Mouse (Mus musculus): ENCODE data around the gene Ltbp4. TPM values are rescaled to one million over a fixed set of nuclear protein-coding genes. Genes with fewer than 3 reads are reported as not detected.

The Ltbp4 gene
- total RNA-seq, 1 experiment = 65.8 TPM

GRCm38 (mm10) chr7:27327500-27327899 lies 10.0 kb downstream of the Ltbp4 start:
- Histone ChIP-seq H3K27ac (ENCODE audit: insufficient read depth, low read depth, low read length, poor library complexity, severe bottlenecking) (no peak overlapping the region), H3K36me3 (ENCODE audit: control insufficient read depth, insufficient read depth, low read length, poor library complexity, severe bottlenecking) (peaks cover 23% of the 10 kb centered on the region), H3K9ac (ENCODE audit: insufficient read depth, low read depth, low read length, poor library complexity, severe bottlenecking) (peak overlapping the region; percentile 3; the same call in 1 of the 2 replicates), H3K9me3 (ENCODE audit: control insufficient read depth, insufficient read depth, low read depth, low read length) (no peaks in the 10 kb centered on the region), H3K4me1 (ENCODE audit: control insufficient read depth in 2 of 2, insufficient read depth in 2 of 2, low read length in 2 of 2, poor library complexity in 1 of 2) (peaks cover 19 to 30% of the 10 kb centered on the region in 2 experiments; a peak in 3 of 4 replicates), H3K4me3 (ENCODE audit: insufficient read depth in 1 of 2, low read depth in 1 of 2, low read length in 2 of 2, poor library complexity in 1 of 2, severe bottlenecking in 1 of 2) (peak overlapping the region in 1 of 2 experiments; percentile 52; a peak in 2 of 4 replicates)
- in situ Hi-C loops (cut with MboI; ENCODE audit: low sequenced_read_pairs in 2 of 2, unreplicated experiment in 2 of 2) = no loop called here
- TF ChIP-seq ZNF384 (IDR thresholded peaks at IDR 0.05; ENCODE audit: low read depth, low read length) = no peak
- TF ChIP-seq MAFK (IDR thresholded peaks at IDR 0.05; ENCODE audit: insufficient read depth, low read depth, low read length) = no peak
- TF ChIP-seq HCFC1 (IDR thresholded peaks at IDR 0.05; ENCODE audit: borderline replicate concordance, insufficient read depth, low read length) = no peak
- no peak for TF ChIP-seq ZC3H11A (IDR thresholded peaks at IDR 0.05; ENCODE audit: borderline replicate concordance, low read depth, low read length)
- no peak for TF ChIP-seq CHD2 (IDR thresholded peaks at IDR 0.05; ENCODE audit: low read depth, low read length)
- DNase-seq (ENCODE audit: low read depth, low spot score) = no peak

GRCm38 (mm10) chr7:27326101-27326880 lies 11.2 kb downstream of the Ltbp4 start:
- TF ChIP-seq MAFK (IDR thresholded peaks at IDR 0.05; ENCODE audit: insufficient read depth, low read depth, low read length) (no peak), ZC3H11A (IDR thresholded peaks at IDR 0.05; ENCODE audit: borderline replicate concordance, low read depth, low read length) (no peak), HCFC1 (IDR thresholded peaks at IDR 0.05; ENCODE audit: borderline replicate concordance, insufficient read depth, low read length) (0 out of 2 replicates have a peak, but pooled peaks have one; percentile 12), ZNF384 (IDR thresholded peaks at IDR 0.05; ENCODE audit: low read depth, low read length) (no peak), CHD2 (IDR thresholded peaks at IDR 0.05; ENCODE audit: low read depth, low read length) (no peak)
- in situ Hi-C loops (cut with MboI; ENCODE audit: low sequenced_read_pairs in 2 of 2, unreplicated experiment in 2 of 2) = no loop called here
- Histone ChIP-seq H3K9ac (ENCODE audit: insufficient read depth, low read depth, low read length, poor library complexity, severe bottlenecking) (peak overlapping the region; percentile 9; the same call in 1 of the 2 replicates), H3K9me3 (ENCODE audit: control insufficient read depth, insufficient read depth, low read depth, low read length) (no peaks in the 10 kb centered on the region), H3K36me3 (ENCODE audit: control insufficient read depth, insufficient read depth, low read length, poor library complexity, severe bottlenecking) (peaks cover 26% of the 10 kb centered on the region), H3K4me1 (ENCODE audit: control insufficient read depth in 2 of 2, insufficient read depth in 2 of 2, low read length in 2 of 2, poor library complexity in 1 of 2) (peaks cover 16 to 34% of the 10 kb centered on the region in 2 experiments), H3K27ac (ENCODE audit: insufficient read depth, low read depth, low read length, poor library complexity, severe bottlenecking) (no peak overlapping the region; the same call in 1 of the 2 replicates), H3K4me3 (ENCODE audit: insufficient read depth in 1 of 2, low read depth in 1 of 2, low read length in 2 of 2, poor library complexity in 1 of 2, severe bottlenecking in 1 of 2) (peak overlapping the region; percentile 58 to 65)
- no peak for DNase-seq (ENCODE audit: low read depth, low spot score)

- no peak for TF ChIP-seq CHD2 (IDR thresholded peaks at IDR 0.05; ENCODE audit: low read depth, low read length)
- TF ChIP-seq ZNF384 (IDR thresholded peaks at IDR 0.05; ENCODE audit: low read depth, low read length) = no peak
- no peak for TF ChIP-seq HCFC1 (IDR thresholded peaks at IDR 0.05; ENCODE audit: borderline replicate concordance, insufficient read depth, low read length)
- TF ChIP-seq MAFK (IDR thresholded peaks at IDR 0.05; ENCODE audit: insufficient read depth, low read depth, low read length) = no peak
- TF ChIP-seq ZC3H11A (IDR thresholded peaks at IDR 0.05; ENCODE audit: borderline replicate concordance, low read depth, low read length) = no peak
- in situ Hi-C loops (cut with MboI; ENCODE audit: low sequenced_read_pairs in 2 of 2, unreplicated experiment in 2 of 2) = no loop called here
- DNase-seq (ENCODE audit: low read depth, low spot score) = no peak
- H3K9me3 ChIP-seq (ENCODE audit: control insufficient read depth, insufficient read depth, low read depth, low read length) = no peaks in the 10 kb centered on the region
- peak overlapping the region; percentile 29 for H3K9ac ChIP-seq (ENCODE audit: insufficient read depth, low read depth, low read length, poor library complexity, severe bottlenecking)
- no peak overlapping the region; the same call in 1 of the 2 replicates for H3K27ac ChIP-seq (ENCODE audit: insufficient read depth, low read depth, low read length, poor library complexity, severe bottlenecking)
- H3K4me3 ChIP-seq (ENCODE audit: insufficient read depth in 1 of 2, low read depth in 1 of 2, low read length in 2 of 2, poor library complexity in 1 of 2, severe bottlenecking in 1 of 2) = peak overlapping the region; percentile 58 to 65
- H3K4me1 ChIP-seq (ENCODE audit: control insufficient read depth in 2 of 2, insufficient read depth in 2 of 2, low read length in 2 of 2, poor library complexity in 1 of 2) = peaks cover 16 to 34% of the 10 kb centered on the region in 2 experiments
- H3K36me3 ChIP-seq (ENCODE audit: control insufficient read depth, insufficient read depth, low read length, poor library complexity, severe bottlenecking) = peaks cover 29% of the 10 kb centered on the region
Measured at GRCm38 (mm10) chr7:27325697-27326096, 11.8 kb downstream of the Ltbp4 start.

- Histone ChIP-seq H3K9me3 (ENCODE audit: control insufficient read depth, insufficient read depth, low read depth, low read length) (no peaks in the 10 kb centered on the region), H3K4me3 (ENCODE audit: insufficient read depth in 1 of 2, low read depth in 1 of 2, low read length in 2 of 2, poor library complexity in 1 of 2, severe bottlenecking in 1 of 2) (peak overlapping the region; percentile 58 to 65; a peak in 3 of 4 replicates), H3K4me1 (ENCODE audit: control insufficient read depth in 2 of 2, insufficient read depth in 2 of 2, low read length in 2 of 2, poor library complexity in 1 of 2) (peaks cover 13 to 34% of the 10 kb centered on the region in 2 experiments), H3K9ac (ENCODE audit: insufficient read depth, low read depth, low read length, poor library complexity, severe bottlenecking) (peak overlapping the region; percentile 23; the same call in 1 of the 2 replicates), H3K27ac (ENCODE audit: insufficient read depth, low read depth, low read length, poor library complexity, severe bottlenecking) (no peak overlapping the region), H3K36me3 (ENCODE audit: control insufficient read depth, insufficient read depth, low read length, poor library complexity, severe bottlenecking) (peaks cover 30% of the 10 kb centered on the region)
- in situ Hi-C loops (cut with MboI; ENCODE audit: low sequenced_read_pairs in 2 of 2, unreplicated experiment in 2 of 2) = no loop called here
- TF ChIP-seq HCFC1 (IDR thresholded peaks at IDR 0.05; ENCODE audit: borderline replicate concordance, insufficient read depth, low read length) (no peak), ZNF384 (IDR thresholded peaks at IDR 0.05; ENCODE audit: low read depth, low read length) (no peak), MAFK (IDR thresholded peaks at IDR 0.05; ENCODE audit: insufficient read depth, low read depth, low read length) (no peak), CHD2 (IDR thresholded peaks at IDR 0.05; ENCODE audit: low read depth, low read length) (no peak), ZC3H11A (IDR thresholded peaks at IDR 0.05; ENCODE audit: borderline replicate concordance, low read depth, low read length) (no peak)
- no peak for DNase-seq (ENCODE audit: low read depth, low spot score)
Measured at GRCm38 (mm10) chr7:27324928-27325327, 12.6 kb downstream of the Ltbp4 start.

Data from ES-E14 (cell line).